Mouse (Mus musculus): ENCODE results near the gene Limk2.

- TF ChIP-seq CTCF (IDR thresholded peaks at IDR 0.05; ENCODE audit: low read depth) (no peak), EP300 (IDR thresholded peaks at IDR 0.05; ENCODE audit: low read depth) (no peak)
These were observed 12.9 kb downstream of the Limk2 start for GRCm38 (mm10) chr11:3396091-3396490.
